Mouse (Mus musculus) megakaryocyte, embryonic 14.5 days (primary cell): ENCODE measurements at regions not wholly inside any gene's neighbourhood (a gene's known extent, or its start where the extent isn't known, plus 50 kb on each side); places are given as distances from the start of the nearest gene placed in this dataset.

ENCODE experiments used
- H3K27me3 ChIP-seq: replicated peaks from 2 replicates; pipeline ENCODE3; 2012; ENCODE audit warnings: inconsistent platforms
- H3K36me3 ChIP-seq: replicated peaks from 2 replicates; pipeline ENCODE3; 2012; ENCODE audit warnings: low read length, inconsistent platforms, mixed read lengths
- H3K4me1 ChIP-seq: 2 replicates; pipeline ENCODE4 v1.6.1; 2012; ENCODE audit warnings: inconsistent platforms
- H3K4me3 ChIP-seq: replicated peaks from 2 replicates; pipeline ENCODE3; 2012; ENCODE audit warnings: moderate library complexity, mild to moderate bottlenecking, inconsistent platforms
- H3K9me3 ChIP-seq: 2 replicates; pipeline ENCODE4 v1.6.1; 2012; ENCODE audit warnings: inconsistent platforms
- FLI1 ChIP-seq: IDR thresholded peaks from 2 replicates; pipeline ENCODE4 v1.6.1; 2012; ENCODE audit warnings: low read length, inconsistent platforms, mixed read lengths
- GATA1 ChIP-seq: IDR thresholded peaks from 3 replicates; pipeline ENCODE4 v1.6.1; 2012; ENCODE audit warnings: mixed read lengths, low read length, inconsistent platforms, borderline replicate concordance

DNA sequence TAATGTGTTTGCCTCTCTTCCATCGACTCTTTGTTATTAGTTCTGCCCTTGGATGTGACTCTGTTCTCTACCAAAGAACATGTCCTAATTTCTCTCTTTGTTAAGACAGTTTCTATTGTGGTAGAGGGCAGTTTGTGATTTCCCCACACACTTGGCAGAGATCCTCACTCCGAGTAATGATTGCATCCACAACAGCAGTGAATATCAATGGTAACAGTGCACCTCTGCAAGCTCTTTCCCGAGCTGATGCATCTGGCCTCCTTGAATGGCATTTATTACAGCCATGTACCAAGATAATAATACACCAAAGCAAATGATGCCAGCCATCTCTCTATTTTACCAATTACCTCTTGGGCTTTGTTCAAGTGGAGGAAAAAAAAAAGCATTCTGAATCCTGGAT is 2228.4 kb downstream of the Poteg start:
- TF ChIP-seq GATA1 = no peak
- no peak for TF ChIP-seq FLI1
- no peaks in the 10 kb centered on the region for H3K36me3 ChIP-seq
- no peaks in the 10 kb centered on the region for H3K27me3 ChIP-seq
- H3K4me1 ChIP-seq = no peaks in the 10 kb centered on the region
- H3K9me3 ChIP-seq = no peaks in the 10 kb centered on the region
- no peak overlapping the region for H3K4me3 ChIP-seq

- TF ChIP-seq FLI1 (no peak), GATA1 (no peak)
- no peak overlapping the region for H3K4me3 ChIP-seq
- no peaks in the 10 kb centered on the region for H3K27me3 ChIP-seq
- H3K4me1 ChIP-seq = no peaks in the 10 kb centered on the region
- no peaks in the 10 kb centered on the region for H3K9me3 ChIP-seq
- no peaks in the 10 kb centered on the region for H3K36me3 ChIP-seq
Observed at GRCm38 (mm10) chr8:29683340-29683739, 2235.9 kb downstream of the Poteg start.

- no peak overlapping the region for H3K4me3 ChIP-seq
- H3K9me3 ChIP-seq = no peaks in the 10 kb centered on the region
- no peaks in the 10 kb centered on the region for H3K4me1 ChIP-seq
- no peaks in the 10 kb centered on the region for H3K36me3 ChIP-seq
- TF ChIP-seq FLI1 = no peak
- TF ChIP-seq GATA1 = no peak
- H3K27me3 ChIP-seq = no peaks in the 10 kb centered on the region
Observed at GRCm38 (mm10) chr8:29686594-29686993, 2239.1 kb downstream of the Poteg start.

DNA sequence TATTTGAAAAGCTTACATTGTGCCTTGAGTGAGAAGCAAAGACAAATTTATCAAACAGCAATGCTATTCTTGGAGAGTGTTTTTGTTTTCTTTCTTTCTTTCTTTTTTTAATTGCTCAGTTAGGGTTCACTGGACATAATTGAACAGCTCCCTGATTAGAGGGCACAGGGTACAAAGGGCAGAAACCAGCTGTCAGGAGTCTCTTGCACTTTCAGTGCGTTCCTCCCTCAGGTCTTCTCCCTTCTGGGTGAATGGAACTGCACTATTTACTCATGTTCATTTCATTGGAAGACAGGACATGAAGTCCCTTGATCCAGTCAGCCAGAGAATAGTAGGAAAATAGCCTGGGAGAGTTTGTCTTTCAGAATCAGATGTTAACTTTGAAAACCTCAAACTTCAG is 2248.2 kb downstream of the Poteg start:
- Histone ChIP-seq H3K27me3 (no peaks in the 10 kb centered on the region), H3K4me1 (no peaks in the 10 kb centered on the region), H3K4me3 (no peak overlapping the region), H3K36me3 (no peaks in the 10 kb centered on the region), H3K9me3 (no peaks in the 10 kb centered on the region)
- no peak for TF ChIP-seq FLI1
- TF ChIP-seq GATA1 = no peak
